Mouse (Mus musculus): ENCODE data around the gene Dcaf12l1.
"Not testable (repeated sequence)": the region's sequence is repeated elsewhere in the genome, so short reads cannot be mapped to it uniquely, and the experiment has no call there.

Gene Dcaf12l1

DNA sequence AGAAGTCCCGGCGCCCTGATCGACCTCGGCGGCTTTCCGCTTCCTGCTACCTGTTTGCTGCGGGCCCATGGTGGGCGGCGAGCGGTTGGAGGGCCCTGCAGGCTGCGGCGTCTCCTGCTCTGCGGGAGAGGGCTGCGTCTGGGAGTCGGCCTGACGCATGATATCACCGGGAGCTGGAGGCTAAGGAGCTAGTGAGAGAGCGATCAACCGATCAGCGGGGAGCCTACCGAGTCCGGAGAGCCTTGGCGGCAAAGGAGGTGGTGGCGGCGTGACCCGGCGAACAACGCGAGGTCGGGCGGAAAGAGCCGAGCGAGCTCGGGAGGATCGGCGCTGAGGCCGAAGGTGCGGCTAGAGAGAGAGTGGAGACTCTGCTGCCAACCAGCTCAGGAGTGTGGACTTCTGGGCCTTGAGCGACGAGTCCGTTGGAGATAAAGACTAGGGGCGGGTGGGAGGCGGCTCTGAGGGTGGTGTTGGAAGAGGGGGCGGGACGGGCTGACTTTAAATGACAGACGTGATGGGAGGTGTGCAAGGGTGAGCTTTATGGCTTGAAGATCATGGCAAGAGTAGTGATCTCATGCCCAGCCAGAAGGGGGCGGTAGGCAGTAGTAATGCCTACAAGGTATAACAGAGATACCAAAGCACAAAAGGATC is at the start of gene Dcaf12l1:
TSS of gene Dcaf12l1 (minus strand) at position 437 of the 651 bp plus-strand sequence.
- peak; percentile 9 to 57 for DNase-seq (ENCODE audit: low spot score in 2 of 2)

DNA sequence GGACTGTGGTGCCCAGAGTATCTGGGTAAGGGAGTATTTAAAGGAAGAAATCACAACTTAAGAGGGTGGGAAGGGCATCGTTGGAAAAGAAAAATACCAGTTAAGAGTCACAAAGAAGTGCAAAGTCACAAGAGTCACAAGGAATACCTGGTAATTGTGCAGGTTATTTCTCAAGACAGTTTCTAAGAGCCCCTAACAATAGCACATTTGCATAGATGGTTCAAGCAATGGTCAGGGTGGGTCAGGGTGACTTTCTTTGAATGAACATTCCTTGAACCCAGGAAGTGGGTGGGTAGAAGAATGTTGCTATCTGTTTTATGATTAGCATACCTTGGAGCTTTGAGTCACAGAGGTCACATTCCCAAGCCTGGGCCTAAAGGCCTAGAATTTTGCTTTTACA is 19.4 kb upstream of the Dcaf12l1 start:
- not testable (repeated sequence) for DNase-seq (ENCODE audit: low spot score in 2 of 2)

DNA sequence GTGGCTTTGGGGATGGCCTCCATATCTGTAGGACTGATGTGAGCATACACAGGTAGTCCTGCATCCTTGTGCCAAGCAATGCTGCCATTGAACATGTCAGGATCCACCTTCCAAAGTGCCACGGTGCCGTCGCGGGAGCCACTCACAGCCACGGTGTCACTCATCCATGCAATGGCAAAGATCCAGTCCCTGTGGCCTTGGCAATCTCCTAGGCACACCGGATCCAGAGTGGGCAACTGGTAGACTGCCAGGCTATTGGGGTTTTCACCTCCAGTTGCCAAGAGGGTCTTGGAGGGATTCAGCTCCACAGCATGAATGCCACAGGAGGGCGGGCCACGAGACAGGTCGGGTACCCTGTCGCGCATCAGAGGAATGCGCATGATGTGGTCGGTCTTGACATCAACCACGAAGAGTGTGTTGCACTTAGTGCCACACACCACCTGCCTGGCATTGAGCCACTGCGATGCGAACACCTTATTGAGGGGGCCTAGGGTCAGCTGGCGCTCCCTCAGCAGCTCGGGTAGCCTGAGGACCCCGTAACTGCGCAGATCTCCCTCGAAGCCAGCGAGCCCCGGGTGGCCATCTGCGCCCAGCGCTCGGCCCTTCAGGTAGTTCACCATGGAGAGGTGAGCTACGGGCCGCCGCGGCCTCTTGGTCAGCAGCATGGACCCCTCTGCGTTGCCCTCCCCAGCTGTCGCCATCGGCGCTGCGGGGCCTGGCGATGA is 799 bp downstream of the Dcaf12l1 start:
- peak; percentile 4 to 14 for DNase-seq (ENCODE audit: low spot score in 2 of 2)
